Mouse (Mus musculus) midbrain, embryonic 11.5 days (tissue): ENCODE results near the gene Wdr81. TPM values are rescaled to one million over a fixed set of nuclear protein-coding genes. Genes with fewer than 3 reads are reported as not detected.
"Not testable (repeated sequence)": the region's sequence is repeated elsewhere in the genome, so short reads cannot be mapped to it uniquely, and the experiment has no call there.

ENCODE experiments used
- ATAC-seq: fragments of 200-750 bp; cut with Nextera tagmentation; 2 replicates; pipeline ENCODE4 v1.8.0; 2017; ENCODE audit warnings: moderate TSS enrichment, moderate library complexity; ENCODE audit not compliant: low FRiP score
- DNase-seq: peaks from one replicate; pipeline ENCODE4 v3.0.0; 2015; ENCODE audit warnings: low spot score; ENCODE audit errors: missing footprints
- H3K27ac ChIP-seq: fragments of 300-500 bp; sonication (generic); 2 replicates; pipeline ENCODE4 v1.5.1; 2014; ENCODE audit warnings: low read depth, low read length
- H3K27me3 ChIP-seq: fragments of 300-500 bp; sonication (generic); 2 replicates; pipeline ENCODE4 v1.6.1; 2014; ENCODE audit warnings: mild to moderate bottlenecking, low read length, moderate library complexity, mixed read lengths; ENCODE audit not compliant: control insufficient read depth, insufficient read depth
- H3K36me3 ChIP-seq: fragments of 300-500 bp; sonication (generic); 2 replicates; pipeline ENCODE4 v1.6.1; 2014; ENCODE audit warnings: mild to moderate bottlenecking, low read length, moderate library complexity, mixed read lengths; ENCODE audit not compliant: control insufficient read depth, insufficient read depth
- H3K4me1 ChIP-seq: fragments of 300-500 bp; sonication (generic); 2 replicates; pipeline ENCODE4 v1.6.1; 2014; ENCODE audit warnings: low read length; ENCODE audit not compliant: control insufficient read depth, insufficient read depth
- H3K4me2 ChIP-seq: fragments of 300-500 bp; sonication (generic); 2 replicates; pipeline ENCODE4 v1.6.1; 2014; ENCODE audit warnings: mild to moderate bottlenecking, moderate library complexity
- H3K4me3 ChIP-seq: fragments of 300-500 bp; sonication (generic); 2 replicates; pipeline ENCODE4 v1.5.1; 2014; ENCODE audit warnings: low read depth, low read length
- H3K9ac ChIP-seq: fragments of 300-500 bp; sonication (generic); 2 replicates; pipeline ENCODE4 v1.6.1; 2014; ENCODE audit warnings: low read length
- H3K9me3 ChIP-seq: fragments of 300-500 bp; sonication (generic); 2 replicates; pipeline ENCODE4 v1.6.1; 2016; ENCODE audit warnings: low read length; ENCODE audit not compliant: control insufficient read depth
- WGBS: fragments of 180-500 bp; shearing (Covaris S2); extraction: QIAGEN DNeasy Blood & Tissue Kit; methylation state at CpG from one replicate; pipeline ENCODE4 v1.1.7; 2014; 5-methylcytosine and 5-hydroxymethylcytosine counted together
- polyA plus RNA-seq: library from polyadenylated mRNA; unstranded; fragments of >200 nt; fragmentation: Nextera tagmentation; extraction: Ambion mirVana; gene quantifications from 2 replicates; pipeline ENCODE4 v1.2.1, GENCODE M21; 2014

Wdr81 gene
- polyA plus RNA-seq, 1 experiment from 2014 or later = 3.9 TPM

DNA sequence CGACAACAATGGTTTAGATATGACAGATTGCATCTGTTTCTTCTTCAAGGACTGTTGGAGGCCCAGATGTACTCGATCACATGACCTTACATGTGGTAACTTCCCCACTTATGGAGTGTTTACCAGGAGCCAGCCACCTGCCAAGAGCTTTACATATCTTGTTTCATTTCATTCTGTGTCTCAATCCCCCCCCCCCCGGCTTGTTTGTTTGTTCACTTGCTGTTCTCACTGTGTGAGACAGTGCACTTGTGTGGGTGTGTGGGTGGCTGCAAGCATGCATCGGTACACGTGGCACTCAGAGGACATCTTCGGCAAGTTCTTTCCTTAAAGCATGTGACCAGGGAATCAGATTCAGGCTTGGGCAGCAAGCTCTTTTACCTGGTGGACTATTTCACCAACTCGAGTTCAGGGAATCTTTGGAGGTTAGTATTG is 1.9 kb upstream of the Wdr81 start:
- DNase-seq (no peak), ATAC-seq (no peak)
- H3K27ac ChIP-seq = no peak overlapping the region
- no peaks in the 10 kb centered on the region for H3K9me3 ChIP-seq
- no peaks in the 10 kb centered on the region for H3K27me3 ChIP-seq
- H3K4me2 ChIP-seq = no peak overlapping the region
- WGBS = 84% methylated on average over 7 of the region's 7 CpGs
- no peaks in the 10 kb centered on the region for H3K36me3 ChIP-seq
- no peak overlapping the region for H3K4me3 ChIP-seq
- peaks cover 17% of the 10 kb centered on the region for H3K4me1 ChIP-seq
- H3K9ac ChIP-seq = no peak overlapping the region

DNA sequence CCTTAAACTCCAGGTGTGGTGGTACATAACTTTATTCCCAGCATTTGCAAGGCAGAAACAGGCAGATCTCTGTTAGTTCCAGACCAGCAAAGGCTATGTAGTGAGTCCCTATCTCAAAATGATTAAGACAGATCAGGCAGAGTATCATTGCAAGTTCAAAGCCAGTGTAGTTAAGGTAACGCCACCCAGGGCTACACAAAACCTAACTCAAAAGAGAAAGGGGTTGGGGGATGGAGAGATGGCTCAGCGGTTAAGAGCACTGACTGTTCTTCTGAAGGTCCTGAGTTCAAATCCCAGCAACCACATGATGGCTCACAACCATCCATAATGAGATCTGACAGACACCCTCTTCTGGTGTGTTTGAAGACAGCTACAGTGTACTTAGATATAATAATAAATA is 1.5 kb upstream of the Wdr81 start:
- H3K4me2 ChIP-seq, H3K9ac ChIP-seq, H3K4me3 ChIP-seq, DNase-seq, H3K27me3 ChIP-seq, ATAC-seq, H3K9me3 ChIP-seq, H3K36me3 ChIP-seq, H3K27ac ChIP-seq: not testable (repeated sequence)
- WGBS = 92% methylated on average over 2 of the region's 2 CpGs
- H3K4me1 ChIP-seq = peaks cover 17% of the 10 kb centered on the region

DNA sequence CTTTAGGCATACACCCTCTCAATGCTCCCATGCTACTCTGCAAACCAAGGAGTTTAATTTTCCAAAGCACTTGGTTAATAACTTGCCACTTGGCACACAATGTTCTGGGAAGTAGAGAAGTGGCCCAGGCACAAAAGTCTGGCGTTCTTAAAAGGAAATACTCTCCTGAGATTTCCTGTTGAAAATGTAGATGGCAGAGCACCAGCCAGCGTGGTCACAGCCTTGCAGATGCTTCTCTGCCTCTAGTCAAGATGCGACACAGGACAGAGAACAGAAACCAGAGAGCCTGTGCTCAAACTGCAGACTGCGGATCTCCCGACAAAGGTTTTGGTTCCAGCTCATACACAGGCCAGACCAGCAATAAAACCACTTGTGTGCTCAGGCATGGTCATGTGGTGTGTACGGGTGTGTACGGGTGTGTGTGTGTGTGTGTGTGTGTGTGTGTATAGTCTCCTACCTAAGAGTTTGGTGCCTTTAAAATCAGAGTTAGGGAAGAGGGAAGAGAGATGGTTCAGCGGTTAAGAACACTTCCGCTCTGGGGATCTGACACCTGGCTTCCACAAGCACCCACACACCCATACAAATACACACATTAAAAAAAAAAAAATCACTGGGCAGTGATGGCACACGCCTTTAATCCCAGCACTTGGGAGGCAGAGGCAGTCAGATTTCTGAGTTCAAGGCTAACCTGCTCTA is 672 bp upstream of the Wdr81 start:
- peak overlapping the region; percentile 58 for H3K4me3 ChIP-seq
- 82% methylated on average over 10 of the region's 10 CpGs for WGBS
- H3K9ac ChIP-seq = peak overlapping the region; percentile 66
- ATAC-seq = no peak
- DNase-seq = no peak
- H3K27me3 ChIP-seq = no peaks in the 10 kb centered on the region
- peaks cover 16% of the 10 kb centered on the region for H3K4me1 ChIP-seq
- H3K4me2 ChIP-seq = peak overlapping the region; percentile 97
- H3K36me3 ChIP-seq = no peaks in the 10 kb centered on the region
- H3K9me3 ChIP-seq = no peaks in the 10 kb centered on the region
- H3K27ac ChIP-seq = 0 out of 2 replicates have a peak overlapping the region, but pooled peaks have one; percentile 22

DNA sequence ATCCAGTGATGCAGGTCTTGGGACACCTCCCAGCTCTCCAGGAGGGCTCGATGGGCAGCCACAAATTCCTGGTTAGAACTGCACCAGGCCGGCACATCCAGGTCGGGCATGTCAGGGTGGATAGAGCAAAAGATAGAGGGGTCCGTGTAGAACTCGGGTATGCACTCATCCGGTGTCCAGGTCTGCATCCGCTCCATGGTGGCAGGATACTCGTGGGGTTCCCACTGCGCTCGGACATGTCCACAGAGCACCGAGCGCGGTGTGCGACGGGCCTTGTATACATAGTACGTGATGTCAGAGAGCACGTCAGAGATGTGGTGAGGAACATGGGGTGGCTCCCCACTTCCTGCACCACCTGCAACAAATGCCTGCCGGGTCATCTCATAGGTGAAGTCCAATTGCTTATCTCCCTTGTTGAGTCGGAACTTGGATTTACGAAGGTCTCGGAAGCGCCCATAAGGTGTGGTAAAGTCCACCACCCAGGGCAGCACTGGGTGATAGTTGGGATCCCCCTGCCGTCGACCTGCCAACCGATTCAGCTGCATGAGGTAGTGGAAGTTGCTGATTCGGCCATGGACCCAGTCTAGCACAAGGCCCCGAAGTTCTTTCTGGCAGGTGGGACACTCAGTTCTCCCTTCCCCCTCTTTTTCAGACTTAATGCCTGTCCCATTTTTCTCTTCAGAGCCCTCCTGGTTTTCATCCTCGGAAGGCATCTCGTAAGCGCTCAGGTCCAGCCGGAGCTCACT is 1.5 kb downstream of the Wdr81 start:
- ATAC-seq = no peak
- no peaks in the 10 kb centered on the region for H3K36me3 ChIP-seq

DNA sequence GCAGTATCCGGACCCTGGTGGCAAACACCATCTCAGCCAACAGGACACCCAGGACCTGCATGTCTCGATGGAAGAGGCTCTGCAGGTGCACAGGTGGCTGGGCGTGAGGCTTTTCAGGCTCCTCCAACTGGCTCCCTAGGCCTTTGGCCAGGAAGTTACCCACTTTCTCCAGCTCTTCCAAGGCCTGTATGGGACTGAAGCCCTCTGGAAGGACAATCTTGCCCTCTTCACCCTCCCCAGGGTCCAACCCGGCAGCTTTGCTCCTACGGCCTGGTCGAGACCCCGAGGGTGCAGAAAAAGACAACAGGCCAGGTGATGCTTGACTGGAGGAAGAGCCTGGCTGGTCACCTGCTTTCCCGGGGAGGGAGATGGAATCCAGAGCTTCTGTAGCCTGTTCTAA is 2.4 kb downstream of the Wdr81 start:
- ATAC-seq (no peak), DNase-seq (no peak)
- WGBS = 91% methylated on average over 8 of the region's 8 CpGs
- no peak overlapping the region for H3K4me3 ChIP-seq
- no peaks in the 10 kb centered on the region for H3K27me3 ChIP-seq
- no peaks in the 10 kb centered on the region for H3K9me3 ChIP-seq
- H3K9ac ChIP-seq = no peak overlapping the region
- no peak overlapping the region for H3K27ac ChIP-seq
- H3K36me3 ChIP-seq = no peaks in the 10 kb centered on the region
- H3K4me1 ChIP-seq = peaks cover 9% of the 10 kb centered on the region
- no peak overlapping the region for H3K4me2 ChIP-seq

More for the DNA sequence above, 1.5 kb downstream of the Wdr81 start:
- peaks cover 9% of the 10 kb centered on the region for H3K4me1 ChIP-seq
- DNase-seq = no peak
- H3K27me3 ChIP-seq = no peaks in the 10 kb centered on the region
- 94% methylated on average over 31 of the region's 31 CpGs for WGBS
- H3K9me3 ChIP-seq = no peaks in the 10 kb centered on the region
- no peak overlapping the region for H3K27ac ChIP-seq
- no peak overlapping the region for H3K9ac ChIP-seq
- no peak overlapping the region for H3K4me2 ChIP-seq
- H3K4me3 ChIP-seq = no peak overlapping the region

DNA sequence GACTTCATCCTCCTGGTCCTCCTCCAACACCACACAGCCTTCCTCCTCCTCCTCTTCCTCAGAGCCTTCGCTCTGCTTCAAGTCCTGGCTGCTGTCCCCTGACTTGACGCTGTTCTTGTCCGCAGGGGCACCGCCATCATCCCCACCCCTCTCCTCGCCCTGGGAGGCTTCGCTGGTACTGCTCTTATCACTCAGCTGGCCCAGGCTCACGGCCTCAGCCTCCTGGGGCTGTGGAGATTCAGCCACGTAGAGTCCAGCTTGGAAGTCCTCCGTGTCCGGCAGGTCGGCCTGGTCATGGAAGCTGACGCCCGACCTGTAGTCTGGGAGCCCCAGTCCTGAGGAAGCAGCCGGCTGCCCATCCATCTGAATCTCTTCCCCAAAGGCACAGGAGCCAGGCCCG is 3.6 kb downstream of the Wdr81 start:
- no peaks in the 10 kb centered on the region for H3K9me3 ChIP-seq
- no peak overlapping the region for H3K9ac ChIP-seq
- no peaks in the 10 kb centered on the region for H3K27me3 ChIP-seq
- ATAC-seq (no peak), DNase-seq (no peak)
- WGBS = 85% methylated on average over 15 of the region's 15 CpGs
- peaks cover 9% of the 10 kb centered on the region for H3K4me1 ChIP-seq
- H3K27ac ChIP-seq = no peak overlapping the region
- no peaks in the 10 kb centered on the region for H3K36me3 ChIP-seq
- no peak overlapping the region for H3K4me2 ChIP-seq
- H3K4me3 ChIP-seq = no peak overlapping the region

DNA sequence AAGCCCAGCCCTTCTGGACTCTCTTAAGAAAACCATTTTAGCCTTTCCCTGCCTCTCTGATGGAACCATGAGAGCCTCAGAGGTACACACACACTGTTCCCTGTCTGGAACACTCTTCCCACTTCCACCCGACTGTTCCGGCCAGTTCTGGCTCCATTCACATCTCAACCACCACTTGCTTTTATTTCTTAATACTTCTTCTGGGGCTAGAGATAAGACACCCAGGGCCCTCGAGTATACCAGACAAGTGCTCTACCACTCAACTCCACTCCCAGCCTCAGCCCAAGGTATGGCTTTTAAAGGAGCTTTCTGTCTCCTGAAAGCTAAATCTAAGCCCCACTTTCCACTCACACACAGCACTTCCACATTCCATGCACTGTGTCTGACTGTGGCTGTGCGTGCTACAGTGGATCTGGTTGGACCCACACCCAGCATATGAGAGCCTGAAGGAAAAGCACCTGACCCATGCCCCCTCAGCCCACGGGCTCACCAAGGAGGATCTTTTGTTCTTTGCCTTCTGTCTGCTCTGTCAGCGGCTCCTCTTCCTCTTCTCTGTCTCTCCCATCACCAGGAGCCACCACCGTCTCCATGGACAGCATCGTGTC is 4.1 kb downstream of the Wdr81 start:
- ATAC-seq (no peak), DNase-seq (no peak)
- Histone ChIP-seq H3K9ac (no peak overlapping the region), H3K4me3 (no peak overlapping the region), H3K36me3 (no peaks in the 10 kb centered on the region), H3K27me3 (no peaks in the 10 kb centered on the region), H3K4me2 (no peak overlapping the region), H3K4me1 (peaks cover 9% of the 10 kb centered on the region), H3K27ac (no peak overlapping the region), H3K9me3 (no peaks in the 10 kb centered on the region)
- WGBS = 83% methylated on average over 8 of the region's 8 CpGs

DNA sequence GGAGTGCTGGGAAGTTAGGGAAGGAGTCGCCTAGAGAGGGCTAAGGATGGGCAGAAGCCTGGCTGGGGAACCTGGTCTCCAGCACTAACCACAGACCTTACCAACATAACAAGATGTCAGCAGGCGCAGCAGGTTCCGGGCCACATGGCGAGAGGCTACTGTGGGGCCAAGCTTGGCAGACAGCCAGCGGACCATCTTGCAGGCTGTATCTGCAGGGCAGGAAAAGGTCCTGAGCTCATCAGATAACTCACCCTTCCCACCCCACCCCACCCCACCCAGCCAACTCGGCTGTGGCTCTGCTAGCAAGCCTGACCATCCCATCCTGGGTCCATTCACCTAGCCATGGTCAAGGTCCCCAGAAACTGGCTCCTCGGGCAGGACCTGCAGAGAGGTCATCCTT is 4.8 kb downstream of the Wdr81 start:
- Histone ChIP-seq H3K4me1 (peaks cover 6% of the 10 kb centered on the region), H3K36me3 (no peaks in the 10 kb centered on the region), H3K27ac (no peak overlapping the region), H3K4me3 (no peak overlapping the region), H3K9me3 (no peaks in the 10 kb centered on the region), H3K27me3 (no peaks in the 10 kb centered on the region), H3K4me2 (no peak overlapping the region), H3K9ac (no peak overlapping the region)
- WGBS = 92% methylated on average over 7 of the region's 7 CpGs
- no peak for DNase-seq
- ATAC-seq = no peak

DNA sequence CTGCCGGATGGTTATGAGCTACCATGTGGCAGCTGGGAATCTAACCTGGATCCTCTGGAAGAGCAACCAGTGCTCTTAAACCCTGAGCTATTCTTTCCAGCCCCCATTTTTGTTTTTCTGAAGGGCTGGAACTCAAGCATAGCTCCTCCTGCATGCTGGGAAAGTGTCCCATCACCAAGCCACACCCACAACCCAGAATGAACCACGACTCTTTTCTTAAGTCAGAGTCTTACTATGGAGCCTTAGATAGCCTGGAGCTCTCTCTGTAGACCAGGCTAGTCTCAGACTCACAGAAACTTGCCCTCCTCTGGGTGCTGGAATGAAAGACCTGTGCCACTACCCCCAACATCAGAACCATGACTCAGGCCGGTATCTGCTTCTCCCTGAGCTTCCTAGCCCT is 5.9 kb downstream of the Wdr81 start:
- no peaks in the 10 kb centered on the region for H3K36me3 ChIP-seq
- 84% methylated on average over 3 of the region's 3 CpGs for WGBS
- no peak overlapping the region for H3K4me3 ChIP-seq
- no peaks in the 10 kb centered on the region for H3K27me3 ChIP-seq
- ATAC-seq (no peak), DNase-seq (no peak)
- H3K9me3 ChIP-seq = no peaks in the 10 kb centered on the region
- H3K4me1 ChIP-seq = no peaks in the 10 kb centered on the region
- no peak overlapping the region for H3K4me2 ChIP-seq
- H3K9ac ChIP-seq = no peak overlapping the region
- H3K27ac ChIP-seq = no peak overlapping the region
